Mouse (Mus musculus) liver, embryonic 11.5 days (tissue): Measurements from ENCODE around the gene Ube2g2. TPM values are rescaled to one million over a fixed set of nuclear protein-coding genes. Genes with fewer than 3 reads are reported as not detected.

Experiments
- ATAC-seq: fragments of 200-750 bp; cut with Nextera tagmentation; replicated peaks from 2 replicates; pipeline ENCODE4 v1.8.0; 2017; ENCODE audit warnings: moderate number of reproducible peaks, mild to moderate bottlenecking, moderate TSS enrichment, moderate library complexity; ENCODE audit not compliant: low FRiP score
- DNase-seq: peaks from one replicate; pipeline ENCODE4 v3.0.0-alpha.2; 2017; ENCODE audit warnings: low spot score
- H3K27ac ChIP-seq: fragments of 300-500 bp; sonication (generic); 2 replicates; pipeline ENCODE4 v1.5.1; 2014; ENCODE audit warnings: mild to moderate bottlenecking, low read depth, low read length, control low read depth
- H3K27me3 ChIP-seq: fragments of 300-500 bp; sonication (generic); replicated peaks from 2 replicates; pipeline ENCODE4 v1.6.1; 2014; ENCODE audit warnings: low read length, mixed read lengths; ENCODE audit not compliant: control insufficient read depth, insufficient read depth
- H3K36me3 ChIP-seq: fragments of 300-500 bp; sonication (generic); 2 replicates; pipeline ENCODE4 v1.6.1; 2014; ENCODE audit warnings: mild to moderate bottlenecking, low read length, moderate library complexity, mixed read lengths; ENCODE audit not compliant: control insufficient read depth, insufficient read depth
- H3K4me1 ChIP-seq: fragments of 300-500 bp; sonication (generic); replicated peaks from 2 replicates; pipeline ENCODE4 v1.6.1; 2014; ENCODE audit warnings: low read length, mixed read lengths; ENCODE audit not compliant: control insufficient read depth, insufficient read depth
- H3K4me2 ChIP-seq: fragments of 300-500 bp; sonication (generic); 2 replicates; pipeline ENCODE4 v1.6.1; 2014; ENCODE audit warnings: mild to moderate bottlenecking, control low read depth, moderate library complexity
- H3K4me3 ChIP-seq: fragments of 300-500 bp; sonication (generic); 2 replicates; pipeline ENCODE4 v1.5.1; 2014; ENCODE audit warnings: low read depth, low read length, control low read depth
- H3K9ac ChIP-seq: fragments of 300-500 bp; sonication (generic); 2 replicates; pipeline ENCODE4 v1.6.1; 2014; ENCODE audit warnings: low read depth, low read length, control low read depth
- H3K9me3 ChIP-seq: fragments of 300-500 bp; sonication (generic); 2 replicates; pipeline ENCODE4 v1.6.1; 2016; ENCODE audit warnings: low read length, inconsistent platforms, mixed read lengths; ENCODE audit not compliant: control insufficient read depth
- WGBS: fragments of 180-500 bp; shearing (Covaris S2); extraction: QIAGEN DNeasy Blood & Tissue Kit; methylation state at CpG from one replicate; pipeline ENCODE4 v1.1.7; 2014; 5-methylcytosine and 5-hydroxymethylcytosine counted together
- polyA plus RNA-seq: library from polyadenylated mRNA; unstranded; fragments of >200 nt; fragmentation: Nextera tagmentation; extraction: Ambion mirVana; gene quantifications from 2 replicates; pipeline ENCODE4 v1.2.1, GENCODE M21; 2014

The Ube2g2 gene
- polyA plus RNA-seq, 1 experiment from 2014 or later, result 67.9 TPM

DNA sequence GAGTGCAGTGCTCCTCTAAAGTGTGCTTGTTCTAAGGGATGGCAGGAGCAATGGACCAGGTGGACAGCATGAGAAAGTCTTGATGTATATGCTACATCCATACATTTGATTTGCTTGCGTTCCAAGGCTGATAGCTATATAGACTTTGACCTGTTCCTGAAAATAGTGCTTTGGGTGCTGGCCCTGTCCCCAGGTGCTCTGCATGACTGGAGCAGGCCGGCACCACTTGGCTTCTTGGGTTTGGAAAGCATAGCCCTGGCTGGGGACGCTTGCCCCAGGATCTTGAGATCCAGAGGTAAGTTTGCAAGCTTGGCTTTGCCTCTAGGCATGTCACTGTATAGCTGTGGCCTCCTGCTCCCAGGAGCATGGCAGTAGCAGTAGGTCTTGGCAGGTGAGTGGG, 35.4 kb upstream of the Ube2g2 start:
- no peak for ATAC-seq
- WGBS, result 86% methylated on average over 3 of the region's 3 CpGs
- Histone ChIP-seq H3K4me1 (peaks cover 62% of the 10 kb centered on the region), H3K9me3 (no peaks in the 10 kb centered on the region), H3K36me3 (peaks cover 20% of the 10 kb centered on the region; the same call in 1 of the 2 replicates), H3K4me3 (no peak overlapping the region), H3K27ac (no peak overlapping the region), H3K9ac (no peak overlapping the region), H3K4me2 (no peak overlapping the region), H3K27me3 (no peaks in the 10 kb centered on the region)
- DNase-seq, result no peak

- H3K36me3 ChIP-seq, result peaks cover 20% of the 10 kb centered on the region; the same call in 1 of the 2 replicates
- H3K9ac ChIP-seq, result no peak overlapping the region
- H3K4me1 ChIP-seq, result peaks cover 61% of the 10 kb centered on the region
- H3K4me3 ChIP-seq, result no peak overlapping the region
- ATAC-seq (no peak), DNase-seq (no peak)
- H3K9me3 ChIP-seq, result no peaks in the 10 kb centered on the region
- H3K27me3 ChIP-seq, result no peaks in the 10 kb centered on the region
- no peak overlapping the region for H3K27ac ChIP-seq
- H3K4me2 ChIP-seq, result no peak overlapping the region
- WGBS, result 90% methylated on average over 6 of the region's 6 CpGs
Observed at GRCm38 (mm10) chr10:77587091-77587775, 34.8 kb upstream of the Ube2g2 start.

DNA sequence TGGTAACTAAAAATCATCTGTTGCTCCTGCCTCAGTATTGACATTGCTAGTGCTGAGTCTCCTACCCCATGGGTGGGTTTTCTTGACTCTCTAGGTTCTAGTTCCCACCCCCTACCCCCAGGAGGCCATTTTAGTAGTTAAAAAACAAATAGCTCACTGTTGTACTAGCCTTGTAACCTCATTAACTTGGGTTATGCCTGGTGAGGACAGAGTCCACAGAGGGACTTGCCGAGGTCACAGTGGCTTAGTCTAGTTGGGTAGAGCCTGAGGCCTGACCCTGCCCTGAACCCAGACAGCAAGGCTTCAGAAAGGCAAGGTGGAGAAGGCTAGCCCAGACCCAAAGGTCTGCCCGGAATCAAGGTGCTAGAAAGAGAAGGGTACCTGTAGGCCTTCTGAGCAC, 34.0 kb upstream of the Ube2g2 start:
- H3K36me3 ChIP-seq, result peaks cover 23% of the 10 kb centered on the region
- H3K4me2 ChIP-seq, result no peak overlapping the region
- no peaks in the 10 kb centered on the region for H3K9me3 ChIP-seq
- H3K27me3 ChIP-seq, result no peaks in the 10 kb centered on the region
- no peak for DNase-seq
- no peak overlapping the region for H3K27ac ChIP-seq
- H3K9ac ChIP-seq, result no peak overlapping the region
- no peak for ATAC-seq
- no peak overlapping the region for H3K4me3 ChIP-seq
- WGBS, result 79% methylated on average over 2 of the region's 2 CpGs
- H3K4me1 ChIP-seq, result peaks cover 53% of the 10 kb centered on the region

DNA sequence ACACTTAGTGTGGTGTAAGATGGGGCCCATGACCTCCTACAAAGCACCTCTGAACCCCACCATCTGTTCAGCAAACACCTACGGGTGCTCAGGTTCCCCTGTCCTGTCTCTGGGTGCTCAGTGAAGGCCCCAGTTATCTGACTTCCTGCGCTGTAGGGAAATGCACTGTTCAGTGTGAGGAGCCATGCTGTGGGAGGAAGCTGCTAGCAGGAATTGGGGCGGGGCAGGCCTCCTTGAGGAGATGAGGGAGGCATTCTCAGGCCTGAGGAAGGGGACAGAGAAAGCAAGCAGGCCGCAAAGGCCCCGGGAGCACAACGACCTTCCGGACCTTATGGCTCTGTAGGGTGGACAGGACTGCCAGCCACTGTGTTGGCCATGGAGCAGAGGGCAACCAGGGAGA, 33.0 kb upstream of the Ube2g2 start:
- Histone ChIP-seq H3K9ac (peak overlapping the region; percentile 30; the same call in 1 of the 2 replicates), H3K36me3 (peaks cover 34% of the 10 kb centered on the region), H3K9me3 (no peaks in the 10 kb centered on the region), H3K4me1 (peaks cover 42% of the 10 kb centered on the region), H3K4me2 (peak overlapping the region; percentile 8), H3K4me3 (peak overlapping the region; percentile 17; the same call in 1 of the 2 replicates), H3K27ac (peak overlapping the region; percentile 53; the same call in 1 of the 2 replicates), H3K27me3 (no peaks in the 10 kb centered on the region)
- DNase-seq (no peak), ATAC-seq (no peak)
- 43% methylated on average over 7 of the region's 7 CpGs for WGBS

DNA sequence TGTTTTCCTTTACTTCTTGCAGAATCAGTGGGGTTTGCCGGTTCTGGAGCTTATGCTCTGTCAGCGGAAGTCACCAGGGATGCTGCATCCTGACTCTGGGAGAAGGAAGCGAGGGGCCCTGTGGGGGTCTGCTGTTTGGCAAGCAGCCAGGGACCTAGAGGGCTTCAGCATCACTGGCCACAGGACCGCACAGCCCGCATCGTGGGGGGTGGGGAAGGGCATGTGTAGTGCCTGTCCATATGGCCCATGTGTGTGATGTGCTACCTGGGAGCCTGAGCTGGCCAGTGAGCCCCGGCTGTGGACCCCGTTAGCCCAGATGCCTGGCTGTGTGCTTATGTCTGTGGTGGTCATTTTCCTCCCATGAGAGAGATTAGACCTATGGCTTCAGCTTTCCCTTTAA, 32.3 kb upstream of the Ube2g2 start:
- Histone ChIP-seq H3K9me3 (no peaks in the 10 kb centered on the region), H3K4me1 (peaks cover 42% of the 10 kb centered on the region), H3K27me3 (no peaks in the 10 kb centered on the region), H3K9ac (no peak overlapping the region), H3K27ac (peak overlapping the region; percentile 53; the same call in 1 of the 2 replicates), H3K4me3 (no peak overlapping the region), H3K36me3 (peaks cover 40% of the 10 kb centered on the region), H3K4me2 (peak overlapping the region; percentile 8)
- 79% methylated on average over 8 of the region's 8 CpGs for WGBS
- ATAC-seq (no peak), DNase-seq (no peak)

GRCm38 (mm10) chr10:77590812-77591211, 31.3 kb upstream of the Ube2g2 start:
- peak; percentile 87 for ATAC-seq
- peaks cover 40% of the 10 kb centered on the region for H3K4me1 ChIP-seq

GRCm38 (mm10) chr10:77591546-77591945, 30.5 kb upstream of the Ube2g2 start:
- Histone ChIP-seq H3K27me3 (no peaks in the 10 kb centered on the region), H3K4me3 (no peak overlapping the region), H3K4me2 (no peak overlapping the region), H3K9ac (no peak overlapping the region), H3K4me1 (peaks cover 37% of the 10 kb centered on the region), H3K36me3 (peaks cover 46% of the 10 kb centered on the region), H3K9me3 (no peaks in the 10 kb centered on the region), H3K27ac (no peak overlapping the region)
- no peak for ATAC-seq
- 86% methylated on average over 6 of the region's 6 CpGs for whole genome bisulfite sequencing
- no peak for DNase-seq

More at GRCm38 (mm10) chr10:77590812-77591211, 31.3 kb upstream of the Ube2g2 start:
- H3K27ac ChIP-seq, result peak overlapping the region; percentile 67
- H3K9ac ChIP-seq, result no peak overlapping the region
- no peaks in the 10 kb centered on the region for H3K27me3 ChIP-seq
- no peaks in the 10 kb centered on the region for H3K9me3 ChIP-seq
- H3K4me2 ChIP-seq, result no peak overlapping the region
- H3K4me3 ChIP-seq, result no peak overlapping the region
- WGBS, result 40% methylated on average over 6 of the region's 6 CpGs
- no peak for DNase-seq
- peaks cover 46% of the 10 kb centered on the region for H3K36me3 ChIP-seq

DNA sequence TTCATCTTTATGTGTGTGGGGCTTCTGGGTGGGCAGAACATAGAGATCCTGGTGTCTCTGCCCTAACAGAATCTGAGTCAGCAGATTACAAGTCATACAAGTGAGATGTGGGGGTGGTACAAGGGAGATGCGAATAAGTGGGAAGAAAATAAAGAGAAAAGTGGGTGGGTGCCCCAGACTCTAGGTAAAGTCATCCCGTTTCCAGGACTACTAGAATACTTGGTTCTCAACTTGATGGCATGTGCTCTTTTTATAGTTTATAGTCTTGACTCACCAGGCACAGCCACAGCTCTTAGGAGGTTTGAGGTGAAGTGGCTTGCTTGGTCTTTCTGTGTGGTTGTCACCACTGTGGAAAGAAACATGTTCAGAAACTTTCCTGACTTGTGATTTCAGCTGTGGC, 26.0 kb upstream of the Ube2g2 start:
- Histone ChIP-seq H3K27ac (no peak overlapping the region), H3K4me3 (no peak overlapping the region), H3K27me3 (no peaks in the 10 kb centered on the region), H3K4me1 (0 out of 2 replicates have a peak, but pooled peaks cover under 1% of the 10 kb centered on the region), H3K36me3 (peaks cover 45% of the 10 kb centered on the region), H3K9me3 (no peaks in the 10 kb centered on the region), H3K4me2 (no peak overlapping the region), H3K9ac (no peak overlapping the region)
- ATAC-seq, result no peak
- WGBS, result 84% methylated on average over 2 of the region's 2 CpGs
- no peak for DNase-seq

GRCm38 (mm10) chr10:77603021-77603420, 19.1 kb upstream of the Ube2g2 start:
- Histone ChIP-seq H3K4me3 (no peak overlapping the region), H3K9me3 (no peaks in the 10 kb centered on the region), H3K36me3 (peaks cover 6% of the 10 kb centered on the region), H3K27me3 (no peaks in the 10 kb centered on the region), H3K4me2 (no peak overlapping the region), H3K4me1 (peaks cover 10% of the 10 kb centered on the region), H3K27ac (no peak overlapping the region), H3K9ac (no peak overlapping the region)
- 64% methylated on average over 4 of the region's 4 CpGs for WGBS
- DNase-seq (no peak), ATAC-seq (no peak)
